Mouse (Mus musculus) B cell, adult 2 months (primary cell): ENCODE measurements around the gene Fbn1.

Source experiments
- DNase-seq, 2 experiments: peaks; one replicate each; pipeline ENCODE4 v3.0.0; 2022

Gene Fbn1

DNA sequence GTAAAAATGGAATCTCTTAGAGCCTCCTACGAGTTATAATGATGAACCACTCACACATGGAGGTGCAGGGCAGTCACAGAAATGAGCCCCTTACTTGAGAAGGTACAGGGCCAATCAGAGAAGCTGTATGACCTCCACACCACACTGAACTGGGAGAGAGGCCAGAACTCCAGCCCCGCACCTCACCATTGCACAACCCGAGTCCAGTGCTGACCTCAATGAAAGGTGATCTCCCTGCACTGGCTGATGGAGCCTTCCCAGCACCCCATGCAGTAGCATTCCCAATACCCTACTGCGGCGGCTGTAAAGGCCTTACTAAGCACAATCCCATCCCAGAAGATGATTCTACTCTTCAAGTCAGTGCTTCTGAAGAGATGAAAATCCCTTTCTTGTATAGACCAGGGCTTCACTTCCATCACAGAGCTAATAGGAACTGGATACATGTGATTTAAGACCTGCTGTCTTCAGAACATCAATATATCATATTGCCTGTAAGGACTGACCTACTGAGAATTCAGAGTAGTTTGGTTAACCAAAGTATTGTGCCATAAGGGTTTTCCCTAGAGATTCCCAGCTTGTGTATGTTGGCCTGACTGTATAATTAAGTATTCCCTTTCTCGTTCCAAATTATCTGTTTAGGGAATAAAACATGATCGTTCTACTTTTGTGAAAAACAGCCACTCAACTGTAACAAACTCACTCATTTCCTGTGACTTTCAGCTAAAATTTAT is 182.5 kb downstream of the Fbn1 start:
- no peak for DNase-seq

DNA sequence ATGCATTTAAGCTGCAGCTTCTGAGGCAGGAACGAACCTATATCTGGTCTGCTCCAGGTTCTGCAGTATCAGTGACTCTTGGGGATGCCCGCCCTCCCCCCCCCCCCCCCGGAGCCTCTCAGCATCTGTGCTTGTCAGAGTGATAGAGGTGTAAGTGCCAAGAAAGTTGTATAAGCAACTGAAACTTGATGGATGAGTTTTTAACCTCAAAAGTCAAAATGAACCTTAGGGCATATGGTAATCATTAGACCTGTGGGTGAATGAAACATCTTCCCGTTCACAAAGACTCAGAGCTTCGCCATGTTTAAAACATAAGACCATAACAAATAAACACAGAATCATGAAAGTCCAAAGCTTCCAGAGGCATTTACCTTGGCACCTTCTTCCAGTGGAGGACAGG is 183.3 kb downstream of the Fbn1 start:
- DNase-seq, result no peak

GRCm38 (mm10) chr2:125323347-125323746 is 184.4 kb downstream of the Fbn1 start:
- no peak for DNase-seq

DNA sequence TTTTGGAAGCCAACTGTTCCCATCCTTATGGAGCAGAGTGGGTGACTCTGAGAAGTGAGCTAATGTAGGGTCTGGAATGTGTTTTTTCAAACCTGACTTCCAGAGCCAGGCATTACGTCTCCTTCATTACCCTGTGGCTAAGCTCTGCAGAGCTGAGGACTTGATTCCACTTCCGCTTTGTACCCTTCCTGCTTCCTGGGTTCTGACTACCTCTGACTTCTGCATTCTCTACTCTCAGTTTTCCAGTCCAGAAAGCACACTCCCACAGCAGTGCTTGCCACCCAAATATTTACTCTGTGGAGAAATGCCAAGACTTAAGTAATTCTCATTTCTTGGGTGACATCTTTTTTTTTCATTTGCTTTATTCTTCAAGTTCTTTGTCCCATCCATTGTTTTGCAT is 185.2 kb downstream of the Fbn1 start:
- no peak for DNase-seq

GRCm38 (mm10) chr2:125321071-125321470 is 186.7 kb downstream of the Fbn1 start:
- DNase-seq, result no peak

DNA sequence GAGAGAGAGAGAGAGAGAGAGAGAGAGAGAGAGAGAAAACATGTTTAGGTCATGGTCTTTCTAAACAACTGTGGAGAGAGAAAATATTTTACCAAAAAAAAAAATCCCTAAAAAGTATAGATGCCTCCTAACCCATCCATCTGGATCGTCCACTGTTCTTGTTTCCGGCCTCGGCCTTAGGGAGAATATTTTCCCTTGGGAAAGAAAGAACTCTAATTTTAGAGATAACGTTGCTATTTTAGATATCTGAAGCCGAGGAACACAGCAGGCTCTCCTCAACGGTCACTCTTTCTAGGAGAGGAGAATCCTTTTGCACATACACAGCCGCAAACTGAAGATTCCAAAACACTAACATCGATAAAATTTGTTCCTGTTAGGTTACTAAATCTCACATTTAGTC is 188.1 kb downstream of the Fbn1 start:
- DNase-seq, result no peak

DNA sequence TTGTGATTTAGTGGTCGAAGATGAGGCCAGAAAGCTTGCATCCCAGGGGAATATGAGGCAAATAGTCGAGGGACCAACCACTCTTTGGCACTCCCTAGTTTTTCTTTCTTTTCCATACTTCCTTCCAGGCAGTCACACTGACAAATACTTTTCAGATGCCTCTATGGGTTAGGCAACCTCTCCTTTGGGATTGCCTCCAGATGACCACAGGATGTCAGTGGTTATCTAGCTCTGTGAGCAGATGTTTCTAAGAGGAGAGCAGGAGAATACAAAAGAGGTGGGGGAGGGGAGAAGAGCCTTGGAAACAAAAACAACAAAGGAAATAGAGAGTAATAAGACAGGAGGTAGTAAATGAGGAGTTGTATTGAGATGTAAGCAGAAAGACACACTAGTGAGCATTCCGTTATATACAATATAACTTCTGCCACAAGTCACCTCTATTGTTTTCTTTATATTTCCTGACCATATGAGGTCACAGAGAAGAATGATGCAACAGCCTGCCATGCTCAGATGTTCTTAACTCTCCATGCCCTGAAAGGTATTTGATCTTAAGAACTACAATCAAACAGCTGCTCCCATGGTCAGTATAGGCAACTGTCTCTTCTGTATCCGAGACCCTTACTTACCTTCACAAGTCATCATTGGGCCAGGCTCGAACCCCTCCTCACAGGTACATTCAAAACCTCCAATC is 189.3 kb downstream of the Fbn1 start:
- no peak for DNase-seq

DNA sequence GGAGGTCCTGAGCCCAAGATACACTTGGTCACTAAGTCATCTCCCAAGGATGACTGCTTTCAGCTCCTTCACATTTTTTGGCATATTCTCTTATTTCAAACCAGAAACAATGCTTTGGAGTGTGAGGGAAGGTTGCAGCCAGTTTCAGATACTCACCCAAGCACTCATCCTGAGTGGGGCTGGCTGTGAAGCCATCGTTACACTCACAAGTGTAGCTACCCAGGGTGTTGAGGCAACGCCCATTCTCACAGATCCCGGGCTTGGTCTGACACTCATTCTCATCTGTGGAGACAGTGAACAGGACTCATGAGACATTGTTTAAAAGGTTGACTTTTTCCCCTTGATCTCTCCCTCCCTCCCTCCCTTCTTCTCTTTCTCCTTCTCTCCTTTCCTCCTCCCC is 192.6 kb downstream of the Fbn1 start:
- DNase-seq, result no peak

DNA sequence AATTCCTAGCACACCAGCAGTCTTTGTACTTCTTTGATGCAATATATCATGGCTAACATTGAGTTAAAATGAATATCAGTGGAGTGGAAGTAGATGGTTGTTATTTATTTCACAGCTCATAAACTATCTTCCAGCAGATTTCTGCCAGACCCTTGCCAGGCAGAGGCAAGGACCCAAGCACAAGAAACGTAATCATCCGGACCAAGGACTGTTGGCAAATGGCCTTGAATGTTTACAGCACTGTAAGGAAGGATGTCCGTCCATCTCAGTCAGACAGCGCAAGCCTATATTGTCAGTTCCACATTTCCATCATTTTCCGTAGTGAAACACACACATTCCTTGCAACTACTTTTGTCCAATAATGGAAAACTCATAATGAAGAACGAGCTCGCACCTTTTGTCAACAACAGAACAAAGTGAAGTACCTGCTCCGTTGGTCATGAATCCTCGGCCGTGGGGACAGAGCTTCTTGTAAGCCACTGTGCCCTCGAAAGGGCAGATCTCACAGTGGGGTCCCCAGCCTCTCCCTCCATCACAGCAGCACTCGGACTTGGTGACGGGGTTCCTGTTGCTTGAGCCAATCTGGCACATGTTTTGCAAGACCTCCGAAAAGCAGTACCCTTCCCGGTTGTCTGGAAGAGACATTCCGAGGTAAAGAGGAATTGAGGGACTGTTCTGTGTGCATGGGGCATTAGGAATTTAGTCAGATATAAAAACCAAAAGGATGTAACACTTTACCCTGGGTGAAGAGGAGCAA is 193.4 kb downstream of the Fbn1 start:
- no peak for DNase-seq

GRCm38 (mm10) chr2:125309710-125310109 is 198.1 kb downstream of the Fbn1 start:
- DNase-seq, result peak; percentile 30 to 32

- DNase-seq, result no peak
Observed at GRCm38 (mm10) chr2:125305671-125306070, 202.1 kb downstream of the Fbn1 start.

DNA sequence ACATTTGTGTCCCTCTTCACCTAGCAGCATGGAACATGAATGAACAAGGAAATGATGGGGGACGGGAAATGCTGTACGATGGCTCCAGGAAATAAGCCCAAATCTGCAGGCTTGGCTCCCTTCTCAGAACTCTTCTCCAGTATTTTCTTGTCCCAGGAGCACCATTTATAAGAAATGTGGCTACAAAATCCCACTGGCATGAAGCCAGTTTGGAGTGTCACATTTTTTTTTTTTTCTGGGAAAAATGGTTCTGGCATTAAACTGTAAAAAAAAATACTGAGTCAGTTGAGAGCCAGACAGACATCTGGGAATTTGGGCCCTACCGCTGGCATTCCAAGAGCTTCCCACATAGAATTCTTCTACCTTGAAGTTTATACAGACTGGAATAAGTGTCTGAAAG is 203.0 kb downstream of the Fbn1 start:
- DNase-seq, result no peak

- no peak for DNase-seq
Observed at GRCm38 (mm10) chr2:125303764-125304384, 203.9 kb downstream of the Fbn1 start.

- no peak for DNase-seq
Observed at GRCm38 (mm10) chr2:125302625-125302924, 205.2 kb downstream of the Fbn1 start.

GRCm38 (mm10) chr2:125301877-125302624 is 205.7 kb downstream of the Fbn1 start:
- DNase-seq, result no peak

DNA sequence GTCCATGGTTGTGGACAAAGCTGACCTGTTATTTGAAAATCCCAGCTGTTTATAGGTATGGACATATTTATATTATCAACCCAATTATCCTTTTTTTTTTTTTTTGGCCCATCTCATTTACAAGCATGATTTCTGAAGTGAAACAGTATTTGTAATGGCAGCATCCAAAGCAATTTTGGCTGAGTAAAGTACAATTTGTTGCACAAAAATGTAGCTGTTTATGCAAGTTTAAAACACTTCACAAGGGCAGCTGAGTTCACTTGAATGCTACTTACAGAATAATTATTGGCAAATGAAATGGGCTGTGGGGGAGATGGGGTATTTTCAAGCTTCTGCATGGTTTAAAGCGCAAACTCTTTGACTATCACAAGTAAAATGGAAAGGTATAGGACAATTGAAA is 209.0 kb downstream of the Fbn1 start:
- DNase-seq, result no peak

DNA sequence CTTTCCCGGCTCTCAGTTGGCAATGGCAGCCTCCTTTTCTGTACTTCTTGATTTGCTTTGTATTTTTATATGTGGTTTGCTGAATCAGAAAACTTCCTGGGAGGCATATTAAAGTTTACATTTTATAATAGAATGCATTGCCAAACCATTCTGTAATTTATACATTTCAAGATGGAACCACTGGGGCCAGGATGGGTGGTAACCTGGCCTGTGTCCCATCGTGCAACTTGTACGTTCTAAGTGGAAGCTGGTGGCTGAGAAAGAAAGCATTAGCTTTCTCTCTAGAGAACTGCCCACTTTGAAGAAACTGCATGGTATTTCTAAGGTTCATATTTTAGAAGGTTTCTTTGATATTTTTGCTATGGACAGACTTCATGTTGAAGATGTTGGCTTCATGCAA is 212.3 kb downstream of the Fbn1 start:
- no peak for DNase-seq

GRCm38 (mm10) chr2:125293969-125294491 is 213.8 kb downstream of the Fbn1 start:
- no peak for DNase-seq

- no peak for DNase-seq
Observed at GRCm38 (mm10) chr2:125292616-125293015, 215.2 kb downstream of the Fbn1 start.

GRCm38 (mm10) chr2:125291101-125291500 is 216.7 kb downstream of the Fbn1 start:
- DNase-seq, result no peak

- DNase-seq, result no peak
Observed at GRCm38 (mm10) chr2:125290197-125290965, 217.4 kb downstream of the Fbn1 start.

GRCm38 (mm10) chr2:125285777-125286176 is 222.0 kb downstream of the Fbn1 start:
- no peak for DNase-seq
